7 mouse cellular contexts compared by ENCODE assay signal in genomic region chr4:136312616-136313015, GRCm38 (mm10). TPM values are rescaled to one million over a fixed set of nuclear protein-coding genes. Genes with fewer than 3 reads are reported as not detected.
DNase-seq lines count a peak whose midpoint lies in the region; ATAC-seq and TF ChIP-seq lines count a peak whose summit lies in the region.

No protein-coding gene starts in this region.

- peaks cover 14% of the 10 kb centered on the region for H3K36me3 ChIP-seq in lung, embryonic 15.5 days
- H3K36me3 ChIP-seq in intestine, postnatal 0 days (ENCODE audit: control insufficient read depth, insufficient read depth) = peaks cover 3% of the 10 kb centered on the region; the same call in 1 of the 2 replicates
- H3K36me3 ChIP-seq in neural tube, embryonic 15.5 days = peaks cover 5% of the 10 kb centered on the region; the same call in 1 of the 2 replicates

- no peaks in the 10 kb centered on the region for H3K9me3 ChIP-seq in lung, embryonic 15.5 days
- H3K9me3 ChIP-seq in intestine, postnatal 0 days (ENCODE audit: control insufficient read depth) = no peaks in the 10 kb centered on the region
- H3K9me3 ChIP-seq in neural tube, embryonic 15.5 days (replicated peaks) = no peaks in the 10 kb centered on the region

- H3K27me3 ChIP-seq in lung, embryonic 15.5 days = no peaks in the 10 kb centered on the region
- H3K27me3 ChIP-seq in intestine, postnatal 0 days (replicated peaks; ENCODE audit: control insufficient read depth, insufficient read depth, low read length) = no peaks in the 10 kb centered on the region
- H3K27me3 ChIP-seq in neural tube, embryonic 15.5 days (replicated peaks) = no peaks in the 10 kb centered on the region

- no peak for TF ChIP-seq CTCF in embryonic fibroblast, embryonic 13.5 days (IDR thresholded peaks at IDR 0.05; ENCODE audit: borderline replicate concordance, insufficient read depth, low read length)
- TF ChIP-seq CTCF in intestine, postnatal 0 days (IDR thresholded peaks at IDR 0.05; ENCODE audit: low read depth) = no peak

- H3K4me2 ChIP-seq in lung, embryonic 15.5 days = peak overlapping the region; percentile 54
- H3K4me2 ChIP-seq in intestine, postnatal 0 days (replicated peaks; ENCODE audit: low read depth) = peak overlapping the region; percentile 82
- H3K4me2 ChIP-seq in neural tube, embryonic 15.5 days = peak overlapping the region; percentile 75

- H3K4me1 ChIP-seq in lung, embryonic 15.5 days = peaks cover 36% of the 10 kb centered on the region
- H3K4me1 ChIP-seq in embryonic fibroblast, embryonic 13.5 days (ENCODE audit: control insufficient read depth, insufficient read depth, low read length) = peaks cover 7% of the 10 kb centered on the region
- 0 out of 2 replicates have a peak, but pooled peaks cover 7% of the 10 kb centered on the region for H3K4me1 ChIP-seq in intestine, postnatal 0 days (replicated peaks; ENCODE audit: control insufficient read depth, insufficient read depth, low read length)
- peaks cover 39% of the 10 kb centered on the region for H3K4me1 ChIP-seq in neural tube, embryonic 15.5 days

- no peak for DNase-seq in lung, postnatal 36 days
- DNase-seq in right cerebral cortex, postnatal 25 days = no peak
- DNase-seq in urinary bladder, postnatal 10 days (ENCODE audit: low spot score) = no peak

- WGBS in lung, embryonic 15.5 days = 5% methylated on average over 4 of the region's 4 CpGs
- 13% methylated on average over 4 of the region's 4 CpGs for WGBS in intestine, postnatal 0 days
- 22% methylated on average over 4 of the region's 4 CpGs for WGBS in neural tube, embryonic 15.5 days

- peak overlapping the region; percentile 94 for H3K4me3 ChIP-seq in lung, embryonic 15.5 days
- peak overlapping the region; percentile 43 for H3K4me3 ChIP-seq in embryonic fibroblast, embryonic 13.5 days (ENCODE audit: insufficient read depth, low read length)
- H3K4me3 ChIP-seq in intestine, postnatal 0 days (ENCODE audit: low read depth, low read length) = peak overlapping the region; percentile 92; the same call in 1 of the 2 replicates
- H3K4me3 ChIP-seq in neural tube, embryonic 15.5 days (replicated peaks) = peak overlapping the region; percentile 91

- peak overlapping the region; percentile 29; the same call in 1 of the 2 replicates for H3K9ac ChIP-seq in lung, embryonic 15.5 days
- 0 out of 2 replicates have a peak overlapping the region, but pooled peaks have one; percentile 11 for H3K9ac ChIP-seq in intestine, postnatal 0 days (ENCODE audit: low read depth, low read length)
- H3K9ac ChIP-seq in neural tube, embryonic 15.5 days (replicated peaks) = 0 out of 2 replicates have a peak overlapping the region, but pooled peaks have one; percentile 32

- no peak overlapping the region for H3K27ac ChIP-seq in lung, embryonic 15.5 days
- H3K27ac ChIP-seq in embryonic fibroblast, embryonic 13.5 days (ENCODE audit: insufficient read depth, low read length) = no peak overlapping the region
- no peak overlapping the region for H3K27ac ChIP-seq in intestine, postnatal 0 days (ENCODE audit: low read depth, low read length)
- H3K27ac ChIP-seq in neural tube, embryonic 15.5 days (replicated peaks) = no peak overlapping the region

- TF ChIP-seq POLR2A in embryonic fibroblast, embryonic 13.5 days (IDR thresholded peaks at IDR 0.05; ENCODE audit: low read depth, low read length) = no peak

- ATAC-seq in lung, embryonic 15.5 days (ENCODE audit: borderline replicate concordance, extremely low read depth, low FRiP score, low TSS enrichment) = no peak
- ATAC-seq in intestine, postnatal 0 days = no peak
- ATAC-seq in neural tube, embryonic 15.5 days (ENCODE audit: low FRiP score) = no peak

RNA-seq across cellular contexts. Expression of gene Hnrnpr, which starts 1.9 kb away (rescaled TPM):
- 185 and 187 TPM in 2 replicates for polyA plus RNA-seq in lung, embryonic 15.5 days (2015; fragmentation: Nextera tagmentation; extraction: Ambion mirVana)
- polyA plus RNA-seq in embryonic fibroblast, embryonic 13.5 days (2011; ENCODE audit: insufficient read length, low read depth, missing spikeins) = 88.0 and 105 TPM in 2 replicates
- polyA plus RNA-seq in intestine, postnatal 0 days (2015; fragmentation: Nextera tagmentation; extraction: Ambion mirVana) = 47.9 and 51.4 TPM in 2 replicates
- 182 and 188 TPM in 2 replicates for polyA plus RNA-seq in neural tube, embryonic 15.5 days (2015; fragmentation: Nextera tagmentation; extraction: Ambion mirVana)

RNA-seq across cellular contexts. Expression of gene Zfp46, which starts 28.1 kb away (rescaled TPM):
- polyA plus RNA-seq in lung, embryonic 15.5 days (2015; fragmentation: Nextera tagmentation; extraction: Ambion mirVana) = 23.9 and 25.6 TPM in 2 replicates
- 22.4 and 23.2 TPM in 2 replicates for polyA plus RNA-seq in embryonic fibroblast, embryonic 13.5 days (2011; ENCODE audit: insufficient read length, low read depth, missing spikeins)
- 6.7 and 7.5 TPM in 2 replicates for polyA plus RNA-seq in intestine, postnatal 0 days (2015; fragmentation: Nextera tagmentation; extraction: Ambion mirVana)
- 34.7 and 37.5 TPM in 2 replicates for polyA plus RNA-seq in neural tube, embryonic 15.5 days (2015; fragmentation: Nextera tagmentation; extraction: Ambion mirVana)

Comparison
In these comparisons a context has a peak if more than half of its experiments do, and no peak if none do; other contexts are left out.
1. H3K4me3 ChIP-seq: peak in every context shown above with its lines; median percentile 94 in lung, embryonic 15.5 days; 92 in intestine, postnatal 0 days; 91 in neural tube, embryonic 15.5 days; 43 in embryonic fibroblast, embryonic 13.5 days.